Mouse (Mus musculus) neural tube, embryonic 11.5 days (tissue): ENCODE measurements around the gene Hexim1. TPM values are rescaled to one million over a fixed set of nuclear protein-coding genes. Genes with fewer than 3 reads are reported as not detected.

Source experiments
- ATAC-seq: fragments of 200-750 bp; cut with Nextera tagmentation; 2 replicates; pipeline ENCODE4 v1.8.0; 2017; ENCODE audit warnings: moderate number of reproducible peaks, mild to moderate bottlenecking, moderate TSS enrichment, moderate library complexity; ENCODE audit not compliant: insufficient read depth, low FRiP score, low TSS enrichment
- DNase-seq: peaks from one replicate; pipeline ENCODE4 v3.0.0-alpha.2; 2015; ENCODE audit warnings: low spot score
- H3K27ac ChIP-seq: fragments of 300-500 bp; sonication (generic); 2 replicates; pipeline ENCODE4 v1.5.1; 2014; ENCODE audit warnings: low read depth, mild to moderate bottlenecking, low read length
- H3K27me3 ChIP-seq: fragments of 300-500 bp; sonication (generic); 2 replicates; pipeline ENCODE4 v1.6.1; 2014; ENCODE audit warnings: mild to moderate bottlenecking, low read length, mixed read lengths; ENCODE audit not compliant: control insufficient read depth, insufficient read depth
- H3K36me3 ChIP-seq: fragments of 300-500 bp; sonication (generic); 2 replicates; pipeline ENCODE4 v1.6.1; 2014; ENCODE audit warnings: mild to moderate bottlenecking, low read length, moderate library complexity, mixed read lengths; ENCODE audit not compliant: control insufficient read depth, insufficient read depth
- H3K4me1 ChIP-seq: fragments of 300-500 bp; sonication (generic); 2 replicates; pipeline ENCODE4 v1.6.1; 2014; ENCODE audit warnings: low read length, mixed read lengths; ENCODE audit not compliant: control insufficient read depth, insufficient read depth
- H3K4me2 ChIP-seq: fragments of 300-500 bp; sonication (generic); 2 replicates; pipeline ENCODE4 v1.6.1; 2014; ENCODE audit warnings: low read depth, mild to moderate bottlenecking, moderate library complexity
- H3K4me3 ChIP-seq: fragments of 300-500 bp; sonication (generic); 2 replicates; pipeline ENCODE4 v1.5.1; 2014; ENCODE audit warnings: low read depth, low read length
- H3K9ac ChIP-seq: fragments of 300-500 bp; sonication (generic); 2 replicates; pipeline ENCODE4 v1.6.1; 2014; ENCODE audit warnings: mild to moderate bottlenecking, low read length
- H3K9me3 ChIP-seq: fragments of 300-500 bp; sonication (generic); 2 replicates; pipeline ENCODE4 v1.6.1; 2016; ENCODE audit warnings: low read length; ENCODE audit not compliant: control insufficient read depth
- WGBS: fragments of 180-500 bp; shearing (Covaris S2); extraction: QIAGEN DNeasy Blood & Tissue Kit; methylation state at CpG from one replicate; pipeline ENCODE4 v1.1.7; 2014; 5-methylcytosine and 5-hydroxymethylcytosine counted together
- polyA plus RNA-seq: library from polyadenylated mRNA; unstranded; fragments of >200 nt; fragmentation: Nextera tagmentation; extraction: Ambion mirVana; gene quantifications from 2 replicates; pipeline ENCODE4 v1.2.1, GENCODE M21; 2014

Gene Hexim1
- polyA plus RNA-seq, 1 experiment from 2014 or later = 3.6 TPM

DNA sequence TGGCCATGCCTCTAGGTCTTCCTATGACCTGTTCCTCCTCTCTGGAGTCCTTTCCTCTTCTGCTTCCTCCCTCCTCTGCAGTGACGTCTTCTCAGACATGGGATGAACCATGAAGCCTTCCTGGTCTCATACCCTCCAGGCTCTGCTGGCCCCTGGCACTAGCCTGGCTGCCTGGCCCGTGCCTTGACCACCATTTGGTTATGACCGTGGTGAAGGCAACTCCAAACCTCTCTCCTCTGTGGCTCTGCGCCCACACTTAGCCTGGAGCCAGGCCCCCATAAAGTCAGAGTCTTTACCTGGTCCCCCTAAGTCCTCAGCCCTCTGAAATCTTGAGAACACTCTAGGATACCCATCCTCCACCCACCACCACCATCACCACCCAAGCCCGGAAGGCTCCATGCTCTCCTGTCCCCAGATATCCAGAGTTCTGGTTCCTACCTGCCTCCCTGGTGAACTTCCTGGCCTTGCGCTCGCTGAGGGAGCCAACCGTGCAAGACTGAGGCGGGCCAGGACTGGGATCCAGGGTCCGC is 41.8 kb upstream of the Hexim1 start:
- H3K36me3 ChIP-seq = no peaks in the 10 kb centered on the region; the same call in 1 of the 2 replicates
- no peaks in the 10 kb centered on the region for H3K4me1 ChIP-seq
- H3K27me3 ChIP-seq = no peaks in the 10 kb centered on the region
- ATAC-seq (no peak), DNase-seq (no peak)
- H3K4me2 ChIP-seq = no peak overlapping the region
- no peak overlapping the region for H3K9ac ChIP-seq
- no peaks in the 10 kb centered on the region for H3K9me3 ChIP-seq
- no peak overlapping the region for H3K27ac ChIP-seq
- H3K4me3 ChIP-seq = no peak overlapping the region
- WGBS = 61% methylated on average over 10 of the region's 10 CpGs

DNA sequence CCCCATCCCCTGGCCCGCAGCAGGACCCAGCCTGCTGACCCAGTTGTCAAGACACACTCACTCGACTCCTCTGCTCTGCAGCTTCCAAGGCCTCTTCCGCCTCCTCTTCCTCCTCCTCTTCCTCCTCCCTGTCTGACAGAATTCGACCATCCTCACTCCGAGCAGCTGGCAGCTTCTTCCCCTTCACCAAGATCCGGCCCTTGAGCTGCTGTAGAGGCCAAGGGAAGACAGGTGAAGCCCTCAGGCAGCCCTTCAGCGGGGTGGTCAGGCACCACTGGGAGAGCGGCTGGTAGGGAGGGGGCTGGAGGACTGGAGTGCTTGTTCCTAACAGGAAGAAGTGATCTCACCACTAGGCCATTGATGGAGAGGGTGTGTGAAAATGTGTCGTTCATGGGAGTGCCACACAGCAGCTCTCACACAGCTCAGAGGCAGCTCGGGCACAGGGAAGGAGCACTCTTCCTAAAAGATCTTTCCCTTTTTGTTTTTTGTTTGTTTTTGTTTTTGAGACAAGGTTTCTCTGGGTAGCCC is 41.2 kb upstream of the Hexim1 start:
- no peak overlapping the region for H3K9ac ChIP-seq

DNA sequence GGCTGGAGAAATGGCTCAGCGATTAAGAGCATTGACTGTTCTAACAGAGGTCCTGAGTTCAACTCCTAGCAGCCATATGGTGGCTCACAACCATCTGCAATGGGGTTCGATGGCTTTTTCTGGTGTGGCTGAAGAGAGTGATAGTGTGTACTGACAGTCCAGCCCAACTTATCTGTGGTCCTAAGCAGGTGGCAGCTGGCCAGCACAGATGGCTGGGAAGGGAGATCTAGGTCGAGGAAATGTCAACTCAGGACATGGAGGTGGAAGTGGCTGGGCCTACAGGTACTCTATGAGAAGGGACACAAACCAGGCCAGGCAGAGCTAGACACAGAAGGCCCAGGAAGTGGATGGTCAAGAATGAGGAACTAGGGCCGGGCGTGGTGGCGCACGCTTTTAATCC is 40.0 kb upstream of the Hexim1 start:
- Histone ChIP-seq H3K9ac (no peak overlapping the region), H3K4me2 (no peak overlapping the region), H3K27me3 (peaks cover 13% of the 10 kb centered on the region), H3K27ac (no peak overlapping the region), H3K4me1 (0 out of 2 replicates have a peak, but pooled peaks cover 4% of the 10 kb centered on the region), H3K4me3 (no peak overlapping the region), H3K9me3 (no peaks in the 10 kb centered on the region), H3K36me3 (no peaks in the 10 kb centered on the region)
- ATAC-seq = no peak
- WGBS = 93% methylated on average over 7 of the region's 7 CpGs
- no peak for DNase-seq

More for the DNA sequence above, 41.2 kb upstream of the Hexim1 start:
- Histone ChIP-seq H3K27ac (no peak overlapping the region), H3K4me3 (no peak overlapping the region), H3K9me3 (no peaks in the 10 kb centered on the region), H3K27me3 (peaks cover 2% of the 10 kb centered on the region), H3K4me2 (no peak overlapping the region), H3K36me3 (no peaks in the 10 kb centered on the region; the same call in 1 of the 2 replicates), H3K4me1 (no peaks in the 10 kb centered on the region)
- ATAC-seq = no peak
- DNase-seq = no peak
- WGBS = 28% methylated on average over 10 of the region's 10 CpGs

DNA sequence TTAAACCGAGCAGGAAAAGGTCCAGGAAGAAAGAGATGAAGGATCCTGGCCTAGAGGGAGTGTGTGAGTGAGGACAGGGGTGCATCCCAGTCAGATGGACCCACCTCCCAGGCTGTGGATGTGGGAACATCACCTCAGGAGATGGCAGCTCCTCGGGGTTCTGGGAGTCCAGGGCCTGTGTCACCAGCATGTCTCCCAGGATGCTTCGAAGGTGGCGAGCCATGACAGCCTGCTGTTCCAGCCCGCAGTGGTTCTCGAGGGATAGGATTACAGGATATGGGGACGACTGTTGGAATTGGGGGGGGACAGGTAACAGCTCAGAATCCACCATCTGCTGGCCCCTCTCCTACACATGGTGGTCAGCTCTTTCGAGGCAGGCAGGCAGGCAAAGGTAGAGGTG is 39.5 kb upstream of the Hexim1 start:
- Histone ChIP-seq H3K4me2 (no peak overlapping the region), H3K9ac (no peak overlapping the region), H3K27ac (no peak overlapping the region), H3K4me3 (no peak overlapping the region), H3K27me3 (peaks cover 18% of the 10 kb centered on the region), H3K9me3 (no peaks in the 10 kb centered on the region), H3K4me1 (0 out of 2 replicates have a peak, but pooled peaks cover 4% of the 10 kb centered on the region), H3K36me3 (no peaks in the 10 kb centered on the region)
- ATAC-seq (no peak), DNase-seq (no peak)
- 81% methylated on average over 8 of the region's 8 CpGs for WGBS

DNA sequence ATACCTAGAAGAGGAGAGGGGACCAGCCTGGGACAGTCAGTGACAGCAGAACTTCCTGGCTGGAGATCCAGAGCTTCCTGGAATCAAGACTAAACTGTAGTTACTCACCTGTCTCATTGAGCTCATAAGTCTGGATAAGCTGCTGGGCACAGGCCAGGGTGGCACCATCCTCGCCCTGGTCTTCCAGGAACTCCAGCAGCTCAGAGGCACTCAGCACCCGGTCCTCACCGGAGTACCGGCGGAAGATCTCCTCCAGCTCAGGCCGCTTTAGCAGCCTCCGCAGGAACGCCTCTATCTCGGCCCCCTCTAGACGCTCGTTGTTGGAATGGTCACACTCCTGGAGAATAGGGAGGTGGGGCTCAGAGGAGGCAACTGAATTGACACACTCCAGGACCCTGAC is 37.9 kb upstream of the Hexim1 start:
- ATAC-seq (no peak), DNase-seq (no peak)
- H3K4me2 ChIP-seq = no peak overlapping the region
- H3K4me3 ChIP-seq = no peak overlapping the region
- H3K27ac ChIP-seq = no peak overlapping the region
- H3K36me3 ChIP-seq = no peaks in the 10 kb centered on the region
- H3K4me1 ChIP-seq = 0 out of 2 replicates have a peak, but pooled peaks cover 4% of the 10 kb centered on the region
- H3K27me3 ChIP-seq = peaks cover 21% of the 10 kb centered on the region
- H3K9ac ChIP-seq = no peak overlapping the region
- 80% methylated on average over 11 of the region's 11 CpGs for WGBS
- no peaks in the 10 kb centered on the region for H3K9me3 ChIP-seq

DNA sequence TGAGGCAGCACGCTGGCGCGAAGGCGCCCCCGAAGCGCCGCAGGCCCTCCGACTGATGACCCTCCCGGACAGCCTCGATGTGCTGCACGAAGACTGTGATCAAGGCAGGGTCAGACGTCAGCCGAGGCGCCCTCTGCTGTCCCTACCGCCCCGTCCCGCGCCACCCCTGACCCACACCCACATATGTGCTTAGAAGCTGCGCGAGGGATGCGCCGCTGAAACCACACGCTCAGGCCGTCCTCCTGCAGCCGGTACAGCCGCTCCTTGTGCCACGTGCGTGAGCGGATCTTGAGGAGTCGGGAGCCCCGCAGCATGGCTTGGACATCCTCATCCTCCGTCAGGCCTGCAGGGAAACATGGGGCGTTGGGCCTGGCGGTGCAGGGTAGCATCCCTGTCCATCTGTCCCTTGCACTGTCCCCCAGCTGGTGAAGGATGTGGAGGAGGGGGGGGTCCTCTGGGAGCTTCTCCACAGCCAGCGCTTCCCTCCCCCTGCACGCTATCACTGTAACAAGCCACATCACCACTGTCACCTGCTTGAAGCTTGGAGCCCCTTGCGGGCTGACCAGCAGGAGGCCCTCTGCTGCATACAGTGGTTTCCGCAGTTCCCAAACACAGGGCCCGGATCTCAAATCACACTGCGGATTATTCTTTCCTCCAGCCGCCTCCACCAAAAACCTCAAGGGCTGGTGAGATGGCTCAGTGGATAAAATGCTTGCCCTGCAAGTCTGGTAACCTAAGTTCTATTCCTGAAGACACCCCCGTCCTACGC is 35.5 kb upstream of the Hexim1 start:
- DNase-seq (peak; percentile 47), ATAC-seq (no peak)
- Histone ChIP-seq H3K27ac (no peak overlapping the region), H3K9me3 (no peaks in the 10 kb centered on the region), H3K9ac (peak overlapping the region; percentile 39), H3K4me2 (peak overlapping the region; percentile 53), H3K4me3 (peak overlapping the region; percentile 25), H3K4me1 (0 out of 2 replicates have a peak, but pooled peaks cover 4% of the 10 kb centered on the region), H3K36me3 (no peaks in the 10 kb centered on the region), H3K27me3 (peaks cover 21% of the 10 kb centered on the region)
- WGBS = 1% methylated on average over 43 of the region's 43 CpGs

DNA sequence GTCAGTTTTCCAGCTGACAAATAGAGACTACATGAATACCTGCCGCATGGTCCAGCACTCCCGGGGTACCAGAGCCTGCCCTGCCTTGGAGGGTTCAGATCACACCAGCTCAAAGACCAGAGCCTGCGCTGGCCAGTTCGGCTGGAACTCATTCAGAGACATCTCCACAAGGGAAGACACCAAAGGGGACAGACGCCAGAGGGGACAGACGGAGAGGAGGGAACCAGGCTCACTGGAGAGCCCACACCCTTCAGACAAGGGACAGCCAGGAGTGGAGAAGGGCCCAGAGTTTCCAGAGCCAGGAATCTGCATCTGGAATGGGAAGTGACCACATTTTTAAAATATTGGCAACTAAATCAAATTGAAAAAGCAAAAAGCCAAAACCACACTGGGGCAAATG is 34.4 kb upstream of the Hexim1 start:
- Histone ChIP-seq H3K4me1 (0 out of 2 replicates have a peak, but pooled peaks cover 4% of the 10 kb centered on the region), H3K9ac (no peak overlapping the region), H3K27ac (no peak overlapping the region), H3K9me3 (no peaks in the 10 kb centered on the region), H3K27me3 (peaks cover 21% of the 10 kb centered on the region), H3K4me3 (no peak overlapping the region), H3K4me2 (no peak overlapping the region), H3K36me3 (no peaks in the 10 kb centered on the region)
- DNase-seq (no peak), ATAC-seq (no peak)
- 44% methylated on average over 6 of the region's 6 CpGs for WGBS

DNA sequence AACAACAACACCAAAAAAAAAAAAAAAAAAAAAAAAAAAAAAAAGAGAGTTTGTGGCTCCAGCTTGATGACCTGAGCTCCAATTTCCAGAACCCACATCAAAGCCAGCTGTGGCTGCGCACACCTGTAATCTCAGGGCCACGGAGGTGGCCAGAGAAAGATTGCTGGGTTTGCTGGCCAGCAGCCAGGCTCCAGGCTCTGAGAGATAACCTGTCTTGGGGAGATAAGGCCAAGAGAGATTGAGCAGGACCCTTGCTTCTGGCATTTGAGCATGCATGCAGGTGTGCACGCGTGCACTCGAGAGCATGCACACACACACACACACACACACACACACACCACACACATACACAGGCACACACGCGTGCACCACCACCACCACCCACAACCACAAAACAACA is 22.7 kb upstream of the Hexim1 start:
- Histone ChIP-seq H3K4me2 (no peak overlapping the region), H3K27ac (no peak overlapping the region), H3K9me3 (no peaks in the 10 kb centered on the region), H3K36me3 (no peaks in the 10 kb centered on the region), H3K4me3 (no peak overlapping the region), H3K9ac (no peak overlapping the region), H3K4me1 (no peaks in the 10 kb centered on the region), H3K27me3 (0 out of 2 replicates have a peak, but pooled peaks cover 2% of the 10 kb centered on the region)
- DNase-seq = no peak
- 95% methylated on average over 7 of the region's 7 CpGs for WGBS
- no peak for ATAC-seq
